Mouse (Mus musculus): ENCODE data around the gene Foxn2.
"Not testable (repeated sequence)": the region's sequence is repeated elsewhere in the genome, so short reads cannot be mapped to it uniquely, and the experiment has no call there.

The Foxn2 gene

GRCm38 (mm10) chr17:88437391-88437790 lies 3.1 kb upstream of the Foxn2 start:
- in situ Hi-C loops (cut with MboI; ENCODE audit: low pct_unique_long_range_greater_than_20kb in 1 of 2, low sequenced_read_pairs in 2 of 2, unreplicated experiment in 1 of 2), result no loop called here

GRCm38 (mm10) chr17:88439536-88440050 lies 918 bp upstream of the Foxn2 start:
- in situ Hi-C loops (cut with MboI; ENCODE audit: low pct_unique_long_range_greater_than_20kb in 1 of 2, low sequenced_read_pairs in 2 of 2, unreplicated experiment in 1 of 2), result loop anchor here in 1 of 2 experiments (5.0 kb wide), 1 partner anchor 68 kb away; no protein-coding TSS in a partner anchor

- in situ Hi-C loops (cut with MboI; ENCODE audit: low pct_unique_long_range_greater_than_20kb in 1 of 2, low sequenced_read_pairs in 2 of 2, unreplicated experiment in 1 of 2), result loop anchor here in 1 of 2 experiments (5.0 kb wide), 1 partner anchor 66 kb away; no protein-coding TSS in a partner anchor
Observed at GRCm38 (mm10) chr17:88441001-88441431, 505 bp downstream of the Foxn2 start.

- in situ Hi-C loops (cut with MboI; ENCODE audit: low pct_unique_long_range_greater_than_20kb in 1 of 2, low sequenced_read_pairs in 2 of 2, unreplicated experiment in 1 of 2), result loop anchor here in 1 of 2 experiments (5.0 kb wide), 1 partner anchor 66 kb away; no protein-coding TSS in a partner anchor
Observed at GRCm38 (mm10) chr17:88441432-88442174, 1.1 kb downstream of the Foxn2 start.

- in situ Hi-C loops (cut with MboI; ENCODE audit: low pct_unique_long_range_greater_than_20kb in 1 of 2, low sequenced_read_pairs in 2 of 2, unreplicated experiment in 1 of 2), result loop anchor here in 1 of 2 experiments (5.0 kb wide), 1 partner anchor 65 kb away; no protein-coding TSS in a partner anchor
Observed at GRCm38 (mm10) chr17:88442661-88443060, 2.1 kb downstream of the Foxn2 start.

- in situ Hi-C loops (cut with MboI; ENCODE audit: low pct_unique_long_range_greater_than_20kb in 1 of 2, low sequenced_read_pairs in 2 of 2, unreplicated experiment in 1 of 2), result loop anchor here in 1 of 2 experiments (5.0 kb wide), 1 partner anchor 64 kb away; no protein-coding TSS in a partner anchor
Observed at GRCm38 (mm10) chr17:88443186-88443585, 2.7 kb downstream of the Foxn2 start.

GRCm38 (mm10) chr17:88458079-88458478 lies 17.6 kb downstream of the Foxn2 start:
- in situ Hi-C loops (cut with MboI; ENCODE audit: low pct_unique_long_range_greater_than_20kb in 1 of 2, low sequenced_read_pairs in 2 of 2, unreplicated experiment in 1 of 2), result no loop called here

GRCm38 (mm10) chr17:88459516-88459915 lies 19.0 kb downstream of the Foxn2 start:
- in situ Hi-C loops (cut with MboI; ENCODE audit: low pct_unique_long_range_greater_than_20kb in 1 of 2, low sequenced_read_pairs in 2 of 2, unreplicated experiment in 1 of 2), result no loop called here

- in situ Hi-C loops (cut with MboI; ENCODE audit: low pct_unique_long_range_greater_than_20kb in 1 of 2, low sequenced_read_pairs in 2 of 2, unreplicated experiment in 1 of 2), result no loop called here
Observed at GRCm38 (mm10) chr17:88459916-88460901, 19.7 kb downstream of the Foxn2 start.

- in situ Hi-C loops (cut with MboI; ENCODE audit: low pct_unique_long_range_greater_than_20kb in 1 of 2, low sequenced_read_pairs in 2 of 2, unreplicated experiment in 1 of 2), result no loop called here
Observed at GRCm38 (mm10) chr17:88462658-88463057, 22.1 kb downstream of the Foxn2 start.

GRCm38 (mm10) chr17:88466591-88466990 lies 26.1 kb downstream of the Foxn2 start:
- in situ Hi-C loops (cut with MboI; ENCODE audit: low pct_unique_long_range_greater_than_20kb in 1 of 2, low sequenced_read_pairs in 2 of 2, unreplicated experiment in 1 of 2), result no loop called here

GRCm38 (mm10) chr17:88467696-88468095 lies 27.2 kb downstream of the Foxn2 start:
- in situ Hi-C loops (cut with MboI; ENCODE audit: low pct_unique_long_range_greater_than_20kb in 1 of 2, low sequenced_read_pairs in 2 of 2, unreplicated experiment in 1 of 2), result no loop called here

GRCm38 (mm10) chr17:88468655-88469398 lies 28.3 kb downstream of the Foxn2 start:
- in situ Hi-C loops (cut with MboI; ENCODE audit: low pct_unique_long_range_greater_than_20kb in 1 of 2, low sequenced_read_pairs in 2 of 2, unreplicated experiment in 1 of 2), result not testable (repeated sequence)

GRCm38 (mm10) chr17:88473766-88474165 lies 33.3 kb downstream of the Foxn2 start:
- in situ Hi-C loops (cut with MboI; ENCODE audit: low pct_unique_long_range_greater_than_20kb in 1 of 2, low sequenced_read_pairs in 2 of 2, unreplicated experiment in 1 of 2), result no loop called here

- in situ Hi-C loops (cut with MboI; ENCODE audit: low pct_unique_long_range_greater_than_20kb in 1 of 2, low sequenced_read_pairs in 2 of 2, unreplicated experiment in 1 of 2), result no loop called here
Observed at GRCm38 (mm10) chr17:88477165-88477564, 36.7 kb downstream of the Foxn2 start.

GRCm38 (mm10) chr17:88477699-88478098 lies 37.2 kb downstream of the Foxn2 start:
- in situ Hi-C loops (cut with MboI; ENCODE audit: low pct_unique_long_range_greater_than_20kb in 1 of 2, low sequenced_read_pairs in 2 of 2, unreplicated experiment in 1 of 2), result no loop called here

- in situ Hi-C loops (cut with MboI; ENCODE audit: low pct_unique_long_range_greater_than_20kb in 1 of 2, low sequenced_read_pairs in 2 of 2, unreplicated experiment in 1 of 2), result no loop called here
Observed at GRCm38 (mm10) chr17:88479040-88479439, 38.5 kb downstream of the Foxn2 start.

GRCm38 (mm10) chr17:88480369-88480768 lies 39.9 kb downstream of the Foxn2 start:
- in situ Hi-C loops (cut with MboI; ENCODE audit: low pct_unique_long_range_greater_than_20kb in 1 of 2, low sequenced_read_pairs in 2 of 2, unreplicated experiment in 1 of 2), result no loop called here
